Mouse (Mus musculus): ENCODE measurements at regions not wholly inside any gene's neighbourhood (a gene's known extent, or its start where the extent isn't known, plus 50 kb on each side); places are given as distances from the start of the nearest gene placed in this dataset.

- no peak for DNase-seq (ENCODE audit: inconsistent age in 2 of 2, low spot score in 1 of 2)
Measured at GRCm38 (mm10) chr9:84285604-84286003, 360.7 kb downstream of the Bckdhb start.

DNA sequence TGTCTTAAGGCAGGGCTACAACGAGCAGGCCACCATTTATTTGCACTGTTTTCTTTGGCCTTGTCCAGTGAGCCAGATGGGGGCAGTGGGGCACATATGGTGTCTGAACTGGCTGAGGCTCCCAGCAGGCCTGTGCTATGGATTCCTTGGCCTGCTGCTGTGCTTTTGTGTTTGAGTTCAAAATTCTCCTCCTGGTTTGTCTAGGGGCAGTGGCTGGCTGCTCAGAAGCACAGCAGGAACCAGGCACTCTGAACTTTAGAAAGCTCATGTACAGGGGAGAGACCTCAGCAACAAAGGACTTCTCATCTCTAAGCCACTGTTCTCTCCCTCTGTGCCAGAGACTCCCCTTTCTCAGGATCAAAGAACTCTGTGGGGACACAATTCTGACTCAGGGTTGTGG is 370.9 kb downstream of the Bckdhb start:
- DNase-seq (ENCODE audit: inconsistent age in 2 of 2, low spot score in 1 of 2): no peak

DNA sequence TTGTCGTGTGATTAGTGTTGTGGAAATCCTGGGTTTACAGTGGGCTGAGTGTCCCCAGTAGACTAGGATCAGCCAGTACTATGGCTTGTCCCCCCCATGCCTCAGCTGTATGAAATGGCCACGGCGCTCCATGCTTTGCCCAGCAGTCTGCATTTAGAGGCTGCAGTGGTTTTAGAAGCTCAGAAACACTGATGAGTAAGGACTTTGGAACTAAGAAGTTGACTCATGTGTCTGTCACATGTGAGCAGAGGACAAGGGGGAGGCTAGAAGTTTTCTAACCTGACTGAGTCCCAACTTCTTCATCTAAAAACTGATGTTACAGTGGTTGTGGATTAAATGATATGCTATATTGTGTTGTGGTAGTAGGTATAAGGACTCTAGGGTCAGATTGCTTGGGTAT is 371.5 kb downstream of the Bckdhb start:
- peak in 1 of 2 experiments; percentile 31 for DNase-seq (ENCODE audit: inconsistent age in 2 of 2, low spot score in 1 of 2)

DNA sequence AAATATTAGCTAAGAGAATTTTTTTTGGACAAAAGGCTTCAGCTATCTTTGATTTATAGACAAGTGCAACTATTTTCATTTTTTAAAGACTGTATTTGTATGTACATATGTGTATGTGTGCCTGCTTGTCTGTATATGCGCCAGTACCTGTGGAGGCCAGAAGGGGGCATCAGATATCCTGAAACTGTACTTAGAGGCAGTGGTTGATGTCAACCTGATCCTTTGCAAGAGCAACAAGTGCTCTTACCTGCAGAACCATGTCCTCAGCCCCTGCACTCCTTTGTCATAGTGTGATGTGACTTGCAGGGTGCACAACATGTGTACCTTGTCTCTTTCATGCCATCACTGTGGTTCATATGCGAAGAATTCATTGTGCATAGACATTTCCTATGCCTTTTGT is 379.5 kb downstream of the Bckdhb start:
- no peak for DNase-seq (ENCODE audit: inconsistent age in 2 of 2, low spot score in 1 of 2)

DNA sequence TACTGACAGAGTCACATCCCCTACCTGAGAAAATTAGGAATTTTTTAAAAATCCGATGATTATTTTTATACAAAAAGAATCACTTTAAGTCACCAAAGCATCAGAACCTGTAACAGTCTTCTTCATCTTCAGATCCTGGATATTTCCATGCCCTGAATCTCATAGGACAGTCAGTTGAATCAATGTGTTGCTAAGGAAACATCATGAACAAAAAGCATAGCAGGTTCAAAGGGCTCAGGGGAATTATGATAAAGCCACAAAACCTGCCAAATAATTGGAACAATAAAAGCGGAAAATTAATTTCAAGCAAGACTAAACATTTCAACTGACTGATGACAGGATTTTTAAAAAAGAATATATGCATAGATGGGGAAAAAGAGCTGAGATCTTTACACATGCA is 393.9 kb downstream of the Bckdhb start:
- no peak for DNase-seq (ENCODE audit: inconsistent age in 2 of 2, low spot score in 1 of 2)

- DNase-seq (ENCODE audit: inconsistent age in 2 of 2, low spot score in 1 of 2): no peak
Measured at GRCm38 (mm10) chr9:84319338-84319737, 394.4 kb downstream of the Bckdhb start.

GRCm38 (mm10) chr9:84323145-84323544 is 398.2 kb downstream of the Bckdhb start:
- DNase-seq (ENCODE audit: inconsistent age in 2 of 2, low spot score in 1 of 2): peak; percentile 16 to 34

- DNase-seq (ENCODE audit: inconsistent age in 2 of 2, low spot score in 1 of 2): no peak
Measured at GRCm38 (mm10) chr9:84331083-84331602, 406.2 kb downstream of the Bckdhb start.

DNA sequence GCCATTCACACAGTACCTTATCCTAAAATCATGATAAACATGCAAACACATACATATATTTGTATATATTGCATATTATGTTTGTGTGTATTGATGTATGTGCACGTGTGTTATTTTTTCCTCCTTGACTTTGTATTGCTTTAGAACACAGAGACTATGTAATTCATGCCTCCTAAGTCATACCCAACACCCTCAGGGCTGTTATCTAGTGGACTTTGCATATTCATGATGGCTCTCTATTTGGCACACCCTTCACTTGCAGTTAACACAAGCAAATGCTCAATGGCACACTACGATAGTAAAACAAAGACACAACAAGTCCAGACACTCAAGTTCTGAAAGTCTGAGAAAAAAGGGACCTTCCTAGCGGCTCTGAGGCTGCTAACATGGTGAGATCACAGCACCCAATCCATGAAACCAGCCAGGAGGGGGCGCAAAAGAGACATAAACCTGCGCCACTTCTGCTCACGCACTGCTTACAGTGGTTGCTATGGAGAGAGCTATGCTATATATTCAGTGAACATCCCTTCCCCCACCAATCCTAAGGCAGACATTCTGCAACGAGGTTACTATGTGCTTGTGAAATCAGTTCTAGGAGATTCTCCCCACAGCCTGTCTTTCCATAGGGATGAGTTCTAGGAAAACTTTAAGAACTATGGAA is 418.6 kb downstream of the Bckdhb start:
- peak; percentile 65 to 89 for DNase-seq (ENCODE audit: inconsistent age in 2 of 2, low spot score in 1 of 2)

- DNase-seq (ENCODE audit: inconsistent age in 2 of 2, low spot score in 1 of 2): no peak
Measured at GRCm38 (mm10) chr9:84350223-84350622, 425.3 kb downstream of the Bckdhb start.

- DNase-seq (ENCODE audit: inconsistent age in 2 of 2, low spot score in 1 of 2): peak in 1 of 2 experiments; percentile 8
Measured at GRCm38 (mm10) chr9:84354409-84354808, 429.5 kb downstream of the Bckdhb start.

- no peak for DNase-seq (ENCODE audit: inconsistent age in 2 of 2, low spot score in 1 of 2)
Measured at GRCm38 (mm10) chr9:84356167-84356566, 431.2 kb downstream of the Bckdhb start.

GRCm38 (mm10) chr9:84359879-84360278 is 434.9 kb downstream of the Bckdhb start:
- no peak for DNase-seq (ENCODE audit: inconsistent age in 2 of 2, low spot score in 1 of 2)

DNA sequence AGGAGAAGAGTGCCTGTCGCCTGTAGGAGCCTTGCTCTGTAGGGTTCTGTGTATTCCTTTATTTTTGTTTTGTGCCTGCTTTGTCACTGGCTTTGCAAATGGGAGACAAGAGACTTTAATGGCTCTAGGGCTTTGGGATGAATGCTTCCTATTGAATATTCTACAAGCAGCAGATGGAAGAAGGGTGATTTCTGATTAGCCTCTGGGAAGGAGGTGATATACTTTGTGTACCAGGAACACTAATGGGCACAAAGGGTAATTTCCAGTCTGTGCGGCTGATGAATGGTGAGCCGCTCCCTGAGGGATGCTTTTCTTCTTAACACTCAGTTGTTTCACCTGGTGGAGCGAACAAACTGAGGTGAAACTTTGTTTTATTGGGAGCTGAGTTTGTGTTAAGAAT is 435.5 kb downstream of the Bckdhb start:
- no peak for DNase-seq (ENCODE audit: inconsistent age in 2 of 2, low spot score in 1 of 2)

DNA sequence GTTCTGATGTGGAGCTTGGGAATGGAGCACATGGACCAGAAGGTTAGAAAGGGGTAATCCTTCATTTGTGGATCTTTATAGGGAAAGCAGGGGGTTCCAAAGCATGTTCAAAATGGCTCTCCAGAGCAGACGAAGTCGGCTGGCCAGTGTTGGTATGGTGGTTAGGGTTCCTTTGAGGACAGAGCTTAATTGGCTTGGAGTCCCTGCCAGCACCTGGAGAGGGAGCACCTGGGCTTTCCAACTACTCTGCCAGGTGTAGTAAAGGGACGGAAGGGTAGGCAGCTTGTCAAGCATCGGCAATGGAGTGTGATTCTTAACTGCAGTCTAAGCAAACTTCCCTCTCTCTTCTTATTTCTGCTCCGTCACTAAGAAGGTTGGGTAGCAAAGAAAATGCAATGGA is 438.5 kb downstream of the Bckdhb start:
- no peak for DNase-seq (ENCODE audit: inconsistent age in 2 of 2, low spot score in 1 of 2)

DNA sequence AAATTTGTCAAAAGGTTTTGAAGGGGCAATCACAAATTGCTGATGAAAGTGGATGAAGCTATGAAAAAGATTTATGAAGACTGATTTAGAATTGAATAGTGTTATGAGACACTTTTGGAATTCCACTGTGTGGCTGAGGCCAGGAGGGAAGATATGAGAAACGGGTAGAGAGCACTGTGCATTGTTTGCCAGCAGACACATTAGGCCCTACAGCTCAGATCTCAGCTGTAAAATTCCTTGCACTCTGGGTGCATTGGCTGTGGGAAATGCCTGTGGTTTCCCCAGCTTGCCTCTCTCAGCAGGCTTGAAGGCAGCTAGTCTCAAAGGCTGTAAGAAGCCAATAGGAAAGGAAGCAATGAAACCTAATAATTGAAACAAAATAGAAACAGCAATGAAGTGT is 444.3 kb downstream of the Bckdhb start:
- DNase-seq (ENCODE audit: inconsistent age in 2 of 2, low spot score in 1 of 2): no peak

DNA sequence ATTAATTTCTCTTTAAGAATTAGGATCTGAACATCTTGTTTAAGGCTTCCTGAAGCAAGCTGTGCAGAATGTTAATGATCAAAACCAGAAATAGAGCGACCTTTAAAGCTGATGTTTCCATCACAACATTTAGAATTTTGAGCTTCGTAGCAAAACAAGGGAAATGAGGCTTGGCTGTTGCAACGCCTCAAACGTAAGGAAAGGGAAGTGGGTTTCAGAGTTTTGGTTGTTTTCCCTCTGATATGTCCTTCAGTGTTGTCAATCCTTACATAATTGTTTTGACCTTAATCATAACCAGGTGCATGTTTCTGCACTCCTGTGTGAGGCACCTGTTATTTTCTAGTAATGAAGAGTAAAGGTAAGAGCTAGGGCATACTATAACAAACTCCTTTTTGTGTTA is 445.3 kb downstream of the Bckdhb start:
- DNase-seq (ENCODE audit: inconsistent age in 2 of 2, low spot score in 1 of 2): no peak

- no peak for DNase-seq (ENCODE audit: inconsistent age in 2 of 2, low spot score in 1 of 2)
Measured at GRCm38 (mm10) chr9:84375746-84376145, 450.8 kb downstream of the Bckdhb start.

- no peak for DNase-seq (ENCODE audit: inconsistent age in 2 of 2, low spot score in 1 of 2)
Measured at GRCm38 (mm10) chr9:84376621-84377020, 451.7 kb downstream of the Bckdhb start.

DNA sequence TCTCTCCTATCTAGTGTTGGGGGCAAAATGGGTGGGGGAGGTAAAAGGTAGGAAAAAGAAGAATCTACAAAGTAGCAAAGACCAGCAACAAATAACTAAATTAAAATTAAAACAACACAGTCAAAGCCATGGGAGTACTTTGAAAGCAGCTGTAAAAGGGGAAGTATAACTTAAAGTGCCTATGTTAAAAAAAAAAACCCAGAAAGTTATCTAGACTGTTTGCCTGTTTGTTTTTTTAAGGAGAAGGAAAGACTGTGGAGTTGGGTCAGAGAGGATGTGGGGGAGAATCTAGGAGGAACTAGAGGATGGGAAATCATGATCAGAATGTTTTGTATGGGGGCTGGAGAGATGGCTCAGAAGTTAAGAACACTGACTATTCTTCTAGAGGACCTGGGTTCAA is 457.0 kb downstream of the Bckdhb start:
- no peak for DNase-seq (ENCODE audit: inconsistent age in 2 of 2, low spot score in 1 of 2)

DNA sequence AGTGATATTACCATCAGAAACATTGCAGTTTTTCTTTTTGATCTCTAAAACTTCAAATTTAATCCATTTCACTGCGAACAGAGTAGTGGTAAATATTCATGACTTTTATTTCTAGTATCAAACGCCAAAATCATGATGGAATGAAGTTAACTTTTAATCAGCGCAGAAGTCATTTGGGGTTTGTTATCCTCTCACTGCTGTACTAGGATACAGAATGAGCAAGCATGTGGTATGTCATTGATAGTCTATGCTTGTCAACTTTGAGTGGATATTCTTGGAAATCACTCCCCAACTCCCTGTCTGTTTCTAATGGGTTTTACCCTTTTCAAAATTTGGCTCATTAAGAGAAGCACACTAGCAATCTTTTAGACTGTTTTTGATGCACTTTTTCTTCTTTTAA is 464.9 kb downstream of the Bckdhb start:
- DNase-seq (ENCODE audit: inconsistent age in 2 of 2, low spot score in 1 of 2): no peak

DNA sequence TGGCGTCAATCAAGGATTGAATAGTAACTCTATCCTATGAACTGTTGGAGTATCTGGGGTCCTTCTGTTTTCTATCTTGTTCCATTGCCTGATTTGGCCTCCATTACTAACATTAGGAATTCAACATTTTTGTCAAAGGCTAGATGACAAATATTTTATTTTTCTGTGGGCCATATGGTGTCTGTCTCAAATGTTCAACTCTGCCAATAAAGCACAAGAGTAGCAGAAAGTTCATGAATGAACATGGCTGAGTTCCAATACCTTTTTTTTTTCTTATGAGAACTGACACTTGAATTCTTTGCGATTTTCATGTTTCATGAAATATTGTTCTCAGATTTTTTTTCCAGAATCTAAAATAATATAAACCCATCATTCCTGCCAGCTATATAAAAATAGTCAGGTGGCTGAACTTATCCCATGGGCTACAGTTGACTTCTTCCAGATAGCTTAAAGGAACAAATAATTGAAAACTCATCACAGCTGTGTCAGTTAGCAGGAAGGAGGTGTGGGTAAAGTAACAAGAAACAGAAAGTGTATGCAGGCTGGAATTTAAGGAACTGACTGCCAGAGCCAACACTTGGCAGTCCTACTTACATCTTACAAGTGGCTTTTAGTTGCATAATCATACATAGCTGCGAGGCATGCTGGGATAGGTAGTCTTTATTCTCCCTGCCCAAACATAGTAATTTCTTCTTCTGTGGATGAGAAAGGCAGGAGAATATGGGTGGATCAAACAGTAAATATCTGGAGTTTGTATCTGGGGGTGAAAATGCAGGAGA is 469.8 kb downstream of the Bckdhb start:
- DNase-seq (ENCODE audit: inconsistent age in 2 of 2, low spot score in 1 of 2): no peak

All from adrenal gland, adult (tissue).